Mouse (Mus musculus): ENCODE data around the gene Rfc4.

DNA sequence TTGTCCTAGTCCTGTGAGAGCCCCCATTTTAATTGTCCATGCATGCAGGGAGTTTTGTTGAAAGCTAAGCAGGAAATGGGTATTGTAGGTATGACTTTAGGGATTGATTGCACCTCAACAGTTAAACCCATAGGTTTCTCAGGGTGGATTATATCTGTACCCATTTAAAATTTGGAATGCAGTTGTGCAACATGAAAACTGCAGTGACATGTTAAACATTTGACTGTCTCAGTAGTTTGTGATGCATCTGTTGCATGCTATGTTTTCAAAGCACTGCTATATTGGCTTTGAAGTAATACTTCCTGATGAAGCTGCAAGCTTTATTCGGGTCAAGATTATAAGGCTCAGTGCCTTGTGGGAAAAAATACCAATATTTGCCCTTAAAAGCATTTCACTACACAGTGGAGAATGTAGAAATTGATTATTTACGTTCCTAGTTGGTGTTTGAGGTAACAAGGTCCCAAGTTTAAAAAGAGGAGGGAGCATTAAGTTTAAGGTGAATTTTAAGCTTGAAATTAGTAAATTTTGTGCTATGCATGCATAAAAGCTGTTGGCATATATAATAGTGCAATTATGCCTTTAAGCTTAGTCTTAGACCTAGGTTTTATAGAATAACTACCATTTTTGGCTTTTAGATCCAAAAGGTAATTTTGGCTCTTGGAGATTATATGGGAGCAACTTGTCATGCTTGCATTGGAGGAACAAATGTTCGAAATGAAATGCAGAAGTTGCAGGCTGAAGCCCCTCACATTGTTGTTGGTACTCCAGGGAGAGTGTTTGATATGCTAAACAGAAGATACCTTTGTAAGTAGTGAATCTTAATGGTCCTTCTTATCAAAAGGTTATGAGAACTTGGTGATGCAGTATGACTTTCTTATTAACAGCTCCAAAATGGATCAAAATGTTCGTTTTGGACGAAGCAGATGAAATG lies 17.9 kb downstream of the Rfc4 start:
- TF ChIP-seq CTCF (IDR thresholded peaks at IDR 0.05; ENCODE audit: low read depth) (no peak), EP300 (IDR thresholded peaks at IDR 0.05; ENCODE audit: low read depth) (no peak)
